Mouse (Mus musculus) limb, embryonic 15.5 days (tissue): ENCODE results near the gene B3gntl1. TPM values are rescaled to one million over a fixed set of nuclear protein-coding genes. Genes with fewer than 3 reads are reported as not detected.
A peak's percentile ranks its signal among the peaks of the same experiment; 100 is the strongest.

Experiments used
- ATAC-seq: fragments of 200-750 bp; cut with Nextera tagmentation; 2 replicates; pipeline ENCODE4 v1.8.0; 2017; ENCODE audit warnings: low read depth, moderate TSS enrichment; ENCODE audit not compliant: insufficient number of reproducible peaks, low FRiP score, low TSS enrichment
- H3K27ac ChIP-seq: fragments of 300-500 bp; sonication (generic); 2 replicates; pipeline ENCODE4 v1.5.1; 2015; ENCODE audit warnings: moderate library complexity, mild to moderate bottlenecking, inconsistent platforms
- H3K27me3 ChIP-seq: fragments of 300-500 bp; sonication (generic); 2 replicates; pipeline ENCODE4 v1.6.1; 2015; ENCODE audit warnings: inconsistent platforms
- H3K36me3 ChIP-seq: fragments of 300-500 bp; sonication (generic); 2 replicates; pipeline ENCODE4 v1.6.1; 2015; ENCODE audit warnings: inconsistent platforms
- H3K4me1 ChIP-seq: fragments of 300-500 bp; sonication (generic); 2 replicates; pipeline ENCODE4 v1.6.1; 2015; ENCODE audit warnings: inconsistent platforms
- H3K4me2 ChIP-seq: fragments of 300-500 bp; sonication (generic); 2 replicates; pipeline ENCODE4 v1.6.1; 2015; ENCODE audit warnings: mild to moderate bottlenecking, inconsistent platforms
- H3K4me3 ChIP-seq: fragments of 300-500 bp; sonication (generic); 2 replicates; pipeline ENCODE4 v1.5.1; 2015; ENCODE audit warnings: mild to moderate bottlenecking, inconsistent platforms
- H3K9ac ChIP-seq: fragments of 300-500 bp; sonication (generic); 2 replicates; pipeline ENCODE4 v1.6.1; 2015; ENCODE audit warnings: inconsistent platforms
- H3K9me3 ChIP-seq: fragments of 300-500 bp; sonication (generic); 2 replicates; pipeline ENCODE4 v1.6.1; 2016; ENCODE audit warnings: inconsistent platforms
- WGBS: fragments of 180-500 bp; shearing (Covaris S2); methylation state at CpG from one replicate; pipeline ENCODE4 v1.1.7; 2015; 5-methylcytosine and 5-hydroxymethylcytosine counted together
- polyA plus RNA-seq: library from polyadenylated mRNA; unstranded; fragments of >200 nt; fragmentation: Nextera tagmentation; extraction: Ambion mirVana; gene quantifications from 2 replicates; pipeline ENCODE4 v1.2.1, GENCODE M21; 2015

Gene B3gntl1
- 8.4 and 9.5 TPM in 2 replicates for polyA plus RNA-seq

- ATAC-seq, result peak; percentile 100
- H3K4me2 ChIP-seq, result peak within 1 kb of the TSS; percentile 78
- H3K9me3 ChIP-seq, result no peaks in the 10 kb centered on the region
- H3K27me3 ChIP-seq, result no peaks in the 10 kb centered on the region
- under 1% methylated on average over 46 of the region's 46 CpGs for WGBS
- H3K9ac ChIP-seq, result peak within 1 kb of the TSS; percentile 57
- peak within 1 kb of the TSS; percentile 69 for H3K4me3 ChIP-seq
- H3K4me1 ChIP-seq, result peaks cover 14% of the 10 kb centered on the region
- H3K27ac ChIP-seq, result peak within 1 kb of the TSS; percentile 94
- 0 out of 2 replicates have a peak, but pooled peaks cover under 1% of the 10 kb centered on the region for H3K36me3 ChIP-seq
Observed at GRCm38 (mm10) chr11:121672990-121673572, at the start of gene B3gntl1. B3gntl1 (minus strand) TSS chr11:121673153.

GRCm38 (mm10) chr11:121722434-121722833, 49.5 kb upstream of the B3gntl1 start:
- 75% methylated on average over 2 of the region's 2 CpGs for WGBS
- Histone ChIP-seq H3K27ac (no peak overlapping the region), H3K9me3 (no peaks in the 10 kb centered on the region), H3K4me3 (no peak overlapping the region), H3K27me3 (no peaks in the 10 kb centered on the region), H3K4me1 (no peaks in the 10 kb centered on the region; the same call in 1 of the 2 replicates), H3K9ac (no peak overlapping the region), H3K36me3 (peaks cover 3% of the 10 kb centered on the region; the same call in 1 of the 2 replicates), H3K4me2 (no peak overlapping the region)
- no peak for ATAC-seq

- H3K4me1 ChIP-seq, result no peaks in the 10 kb centered on the region; the same call in 1 of the 2 replicates
- no peak overlapping the region for H3K9ac ChIP-seq
- WGBS, result 75% methylated on average over 3 of the region's 3 CpGs
- no peaks in the 10 kb centered on the region for H3K27me3 ChIP-seq
- H3K27ac ChIP-seq, result no peak overlapping the region
- H3K4me3 ChIP-seq, result no peak overlapping the region
- peaks cover 19% of the 10 kb centered on the region for H3K36me3 ChIP-seq
- H3K4me2 ChIP-seq, result no peak overlapping the region
- H3K9me3 ChIP-seq, result no peaks in the 10 kb centered on the region
- no peak for ATAC-seq
Observed at GRCm38 (mm10) chr11:121720752-121721151, 47.8 kb upstream of the B3gntl1 start.

- Histone ChIP-seq H3K36me3 (peaks cover 29% of the 10 kb centered on the region), H3K4me2 (no peak overlapping the region), H3K27ac (no peak overlapping the region), H3K4me1 (no peaks in the 10 kb centered on the region; the same call in 1 of the 2 replicates), H3K9ac (no peak overlapping the region), H3K9me3 (no peaks in the 10 kb centered on the region), H3K27me3 (no peaks in the 10 kb centered on the region), H3K4me3 (no peak overlapping the region)
- peak; percentile 41; the same call in 1 of the 2 replicates for ATAC-seq
- WGBS, result 44% methylated on average over 6 of the region's 6 CpGs
Observed at GRCm38 (mm10) chr11:121717724-121718123, 44.8 kb upstream of the B3gntl1 start.

GRCm38 (mm10) chr11:121714745-121715485, 42.0 kb upstream of the B3gntl1 start:
- Histone ChIP-seq H3K4me3 (no peak overlapping the region), H3K27ac (no peak overlapping the region), H3K4me2 (no peak overlapping the region), H3K9me3 (no peaks in the 10 kb centered on the region), H3K9ac (no peak overlapping the region), H3K27me3 (no peaks in the 10 kb centered on the region), H3K36me3 (peaks cover 29% of the 10 kb centered on the region), H3K4me1 (no peaks in the 10 kb centered on the region; the same call in 1 of the 2 replicates)
- no peak for ATAC-seq
- WGBS, result 72% methylated on average over 2 of the region's 2 CpGs

GRCm38 (mm10) chr11:121713569-121713968, 40.6 kb upstream of the B3gntl1 start:
- WGBS, result 87% methylated on average over 2 of the region's 2 CpGs
- peaks cover 29% of the 10 kb centered on the region for H3K36me3 ChIP-seq
- no peaks in the 10 kb centered on the region for H3K9me3 ChIP-seq
- no peaks in the 10 kb centered on the region for H3K27me3 ChIP-seq
- no peaks in the 10 kb centered on the region; the same call in 1 of the 2 replicates for H3K4me1 ChIP-seq
- no peak overlapping the region for H3K9ac ChIP-seq
- no peak for ATAC-seq
- H3K27ac ChIP-seq, result no peak overlapping the region
- H3K4me3 ChIP-seq, result no peak overlapping the region
- no peak overlapping the region for H3K4me2 ChIP-seq

GRCm38 (mm10) chr11:121712987-121713386, 40.0 kb upstream of the B3gntl1 start:
- no peak overlapping the region for H3K4me2 ChIP-seq
- ATAC-seq, result no peak
- H3K36me3 ChIP-seq, result peaks cover 29% of the 10 kb centered on the region
- no peak overlapping the region for H3K9ac ChIP-seq
- no peak overlapping the region for H3K27ac ChIP-seq
- peaks cover under 1% of the 10 kb centered on the region; the same call in 1 of the 2 replicates for H3K4me1 ChIP-seq
- 83% methylated on average over 6 of the region's 6 CpGs for WGBS
- no peaks in the 10 kb centered on the region for H3K27me3 ChIP-seq
- H3K4me3 ChIP-seq, result no peak overlapping the region
- no peaks in the 10 kb centered on the region for H3K9me3 ChIP-seq

GRCm38 (mm10) chr11:121710245-121710644, 37.3 kb upstream of the B3gntl1 start:
- peaks cover 5% of the 10 kb centered on the region for H3K36me3 ChIP-seq
- H3K4me2 ChIP-seq, result no peak overlapping the region
- WGBS, result 90% methylated on average over 5 of the region's 5 CpGs
- no peak overlapping the region for H3K4me3 ChIP-seq
- peaks cover 23% of the 10 kb centered on the region for H3K4me1 ChIP-seq
- H3K27me3 ChIP-seq, result no peaks in the 10 kb centered on the region
- ATAC-seq, result no peak
- no peak overlapping the region for H3K9ac ChIP-seq
- no peak overlapping the region for H3K27ac ChIP-seq
- no peaks in the 10 kb centered on the region for H3K9me3 ChIP-seq

- Histone ChIP-seq H3K4me1 (peaks cover 32% of the 10 kb centered on the region), H3K9ac (no peak overlapping the region), H3K36me3 (no peaks in the 10 kb centered on the region; the same call in none of the 2 replicates), H3K9me3 (no peaks in the 10 kb centered on the region), H3K27ac (no peak overlapping the region), H3K4me2 (no peak overlapping the region), H3K27me3 (no peaks in the 10 kb centered on the region), H3K4me3 (no peak overlapping the region)
- WGBS, result 73% methylated on average over 4 of the region's 4 CpGs
- ATAC-seq, result no peak
Observed at GRCm38 (mm10) chr11:121709278-121709677, 36.3 kb upstream of the B3gntl1 start.

- Histone ChIP-seq H3K27me3 (no peaks in the 10 kb centered on the region), H3K9me3 (no peaks in the 10 kb centered on the region), H3K4me3 (no peak overlapping the region), H3K27ac (peak overlapping the region; percentile 55; the same call in 1 of the 2 replicates), H3K4me2 (0 out of 2 replicates have a peak overlapping the region, but pooled peaks have one; percentile 0), H3K9ac (no peak overlapping the region), H3K36me3 (no peaks in the 10 kb centered on the region; the same call in 1 of the 2 replicates), H3K4me1 (peaks cover 46% of the 10 kb centered on the region)
- no peak for ATAC-seq
- 3% methylated on average over 7 of the region's 7 CpGs for WGBS
Observed at GRCm38 (mm10) chr11:121706521-121707005, 33.6 kb upstream of the B3gntl1 start.

- Histone ChIP-seq H3K27ac (peak overlapping the region; percentile 91), H3K4me3 (peak overlapping the region; percentile 85), H3K27me3 (no peaks in the 10 kb centered on the region), H3K36me3 (no peaks in the 10 kb centered on the region; the same call in 1 of the 2 replicates), H3K9me3 (no peaks in the 10 kb centered on the region), H3K9ac (peak overlapping the region; percentile 73), H3K4me1 (peaks cover 50% of the 10 kb centered on the region), H3K4me2 (peak overlapping the region; percentile 95)
- ATAC-seq, result no peak
- WGBS, result 8% methylated on average over 16 of the region's 16 CpGs
Observed at GRCm38 (mm10) chr11:121703619-121704215, 30.8 kb upstream of the B3gntl1 start.
